Mouse (Mus musculus) spleen, adult 2 months (tissue): ENCODE data around the gene Gm609.

Source experiments
- CTCF ChIP-seq: fragments of 200-500 bp; IDR thresholded peaks from 2 replicates; pipeline ENCODE4 v1.5.1; 2011; ENCODE audit warnings: mild to moderate bottlenecking, inconsistent platforms; ENCODE audit not compliant: insufficient read depth, insufficient read length, insufficient replicate concordance; ENCODE audit errors: extremely low read depth
- POLR2A ChIP-seq: fragments of 200-500 bp; IDR thresholded peaks from 2 replicates; pipeline ENCODE4 v1.6.1; 2011; ENCODE audit warnings: low read depth, low read length, inconsistent platforms

- TF ChIP-seq CTCF, result no peak; the same call in 1 of the 2 replicates
- peak; percentile 73 for TF ChIP-seq POLR2A
Measured at GRCm38 (mm10) chr16:45408425-45409063, 84.2 kb downstream of the Gm609 start, which contains the start of gene Cd200.
